Mouse (Mus musculus): ENCODE measurements around the gene Slc25a10. TPM values are rescaled to one million over a fixed set of nuclear protein-coding genes. Genes with fewer than 3 reads are reported as not detected.

The Slc25a10 gene
- polyA plus RNA-seq, 1 experiment, result 154 TPM

DNA sequence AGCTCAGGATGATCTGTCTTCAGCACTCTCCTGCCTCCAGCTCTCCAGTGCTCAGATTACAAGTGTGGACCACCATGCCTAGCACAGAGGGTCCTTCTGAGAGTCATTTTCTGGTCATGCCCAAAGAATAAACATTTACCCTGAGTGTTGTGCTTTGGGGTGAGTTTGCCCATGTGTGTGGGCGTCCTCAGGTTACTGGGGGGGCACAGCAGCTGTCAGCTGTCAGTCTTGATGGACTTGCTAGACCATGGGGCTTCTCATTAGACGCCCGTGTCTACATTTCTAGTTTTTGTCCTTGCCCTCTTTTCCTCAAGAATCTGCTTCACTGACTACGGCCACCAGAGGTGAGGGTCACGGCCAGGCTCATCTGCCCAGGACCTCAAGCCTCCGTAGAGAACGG, 44.5 kb upstream of the Slc25a10 start:
- Histone ChIP-seq H3K79me3 (ENCODE audit: low read depth) (no peaks in the 10 kb centered on the region), H3K27me3 (ENCODE audit: control insufficient read depth, insufficient read depth, insufficient read length) (peaks cover 4% of the 10 kb centered on the region), H3K79me2 (ENCODE audit: control insufficient read depth, insufficient read depth) (no peaks in the 10 kb centered on the region), H3K36me3 (ENCODE audit: control insufficient read depth, insufficient read depth) (no peaks in the 10 kb centered on the region), H3ac (ENCODE audit: control insufficient read depth, insufficient read length, low read depth) (no peak overlapping the region), H3K4me3 (ENCODE audit: insufficient read depth, poor library complexity, severe bottlenecking) (no peak overlapping the region)
- TF ChIP-seq CEBPB (IDR thresholded peaks at IDR 0.05; ENCODE audit: low read depth) (no peak), FOSL1 (IDR thresholded peaks at IDR 0.05; ENCODE audit: insufficient read depth, low read length, poor library complexity, severe bottlenecking) (no peak), MAX (IDR thresholded peaks at IDR 0.05) (no peak), CTCF (IDR thresholded peaks at IDR 0.05; ENCODE audit: control insufficient read depth, insufficient read depth, insufficient read length) (no peak), MYOG (IDR thresholded peaks at IDR 0.05; ENCODE audit: control insufficient read depth, extremely low read depth, insufficient read length) (no peak), MYOD1 (IDR thresholded peaks at IDR 0.05; ENCODE audit: control insufficient read depth, insufficient read length, low read depth) (no peak), USF1 (IDR thresholded peaks at IDR 0.05; ENCODE audit: low read depth) (no peak)

GRCm38 (mm10) chr11:120452246-120452645, 39.4 kb upstream of the Slc25a10 start:
- Histone ChIP-seq H3K79me3 (ENCODE audit: low read depth) (no peaks in the 10 kb centered on the region), H3ac (ENCODE audit: control insufficient read depth, insufficient read length, low read depth) (no peak overlapping the region), H3K36me3 (ENCODE audit: control insufficient read depth, insufficient read depth) (no peaks in the 10 kb centered on the region), H3K27me3 (ENCODE audit: control insufficient read depth, insufficient read depth, insufficient read length) (peaks cover 4% of the 10 kb centered on the region), H3K79me2 (ENCODE audit: control insufficient read depth, insufficient read depth) (peaks cover 12% of the 10 kb centered on the region), H3K4me3 (ENCODE audit: insufficient read depth, poor library complexity, severe bottlenecking) (no peak overlapping the region)
- TF ChIP-seq CTCF (IDR thresholded peaks at IDR 0.05; ENCODE audit: control insufficient read depth, insufficient read depth, insufficient read length) (no peak), FOSL1 (IDR thresholded peaks at IDR 0.05; ENCODE audit: insufficient read depth, low read length, poor library complexity, severe bottlenecking) (no peak), MYOD1 (IDR thresholded peaks at IDR 0.05; ENCODE audit: control insufficient read depth, insufficient read length, low read depth) (no peak), CEBPB (IDR thresholded peaks at IDR 0.05; ENCODE audit: low read depth) (no peak), MAX (IDR thresholded peaks at IDR 0.05) (no peak), MYOG (IDR thresholded peaks at IDR 0.05; ENCODE audit: control insufficient read depth, extremely low read depth, insufficient read length) (no peak), USF1 (IDR thresholded peaks at IDR 0.05; ENCODE audit: low read depth) (no peak)

GRCm38 (mm10) chr11:120453306-120453705, 38.3 kb upstream of the Slc25a10 start, which contains the start of gene Pde6g:
TSS of gene Pde6g (minus strand) at chr11:120453500.
- Histone ChIP-seq H3K36me3 (ENCODE audit: control insufficient read depth, insufficient read depth) (no peaks in the 10 kb centered on the region), H3K4me3 (ENCODE audit: insufficient read depth, poor library complexity, severe bottlenecking) (no peak within 1 kb of the TSS), H3K27me3 (ENCODE audit: control insufficient read depth, insufficient read depth, insufficient read length) (peaks cover 4% of the 10 kb centered on the region), H3ac (ENCODE audit: control insufficient read depth, insufficient read length, low read depth) (no peak within 1 kb of the TSS), H3K79me3 (ENCODE audit: low read depth) (peaks cover 2% of the 10 kb centered on the region), H3K79me2 (ENCODE audit: control insufficient read depth, insufficient read depth) (peaks cover 23% of the 10 kb centered on the region)
- TF ChIP-seq USF1 (IDR thresholded peaks at IDR 0.05; ENCODE audit: low read depth), result no peak
- no peak for TF ChIP-seq CTCF (IDR thresholded peaks at IDR 0.05; ENCODE audit: control insufficient read depth, insufficient read depth, insufficient read length)
- TF ChIP-seq MYOG (IDR thresholded peaks at IDR 0.05; ENCODE audit: control insufficient read depth, extremely low read depth, insufficient read length), result no peak
- TF ChIP-seq MAX (IDR thresholded peaks at IDR 0.05), result no peak
- no peak for TF ChIP-seq CEBPB (IDR thresholded peaks at IDR 0.05; ENCODE audit: low read depth)
- no peak for TF ChIP-seq MYOD1 (IDR thresholded peaks at IDR 0.05; ENCODE audit: control insufficient read depth, insufficient read length, low read depth)
- no peak for TF ChIP-seq FOSL1 (IDR thresholded peaks at IDR 0.05; ENCODE audit: insufficient read depth, low read length, poor library complexity, severe bottlenecking)

GRCm38 (mm10) chr11:120454965-120455364, 36.7 kb upstream of the Slc25a10 start:
- Histone ChIP-seq H3K27me3 (ENCODE audit: control insufficient read depth, insufficient read depth, insufficient read length) (peaks cover 4% of the 10 kb centered on the region), H3ac (ENCODE audit: control insufficient read depth, insufficient read length, low read depth) (no peak overlapping the region), H3K4me3 (ENCODE audit: insufficient read depth, poor library complexity, severe bottlenecking) (peak overlapping the region; percentile 12), H3K79me3 (ENCODE audit: low read depth) (peaks cover 18% of the 10 kb centered on the region), H3K36me3 (ENCODE audit: control insufficient read depth, insufficient read depth) (peaks cover 9% of the 10 kb centered on the region), H3K79me2 (ENCODE audit: control insufficient read depth, insufficient read depth) (peaks cover 39% of the 10 kb centered on the region)
- TF ChIP-seq MAX (IDR thresholded peaks at IDR 0.05) (no peak), MYOG (IDR thresholded peaks at IDR 0.05; ENCODE audit: control insufficient read depth, extremely low read depth, insufficient read length) (no peak), MYOD1 (IDR thresholded peaks at IDR 0.05; ENCODE audit: control insufficient read depth, insufficient read length, low read depth) (no peak), CTCF (IDR thresholded peaks at IDR 0.05; ENCODE audit: control insufficient read depth, insufficient read depth, insufficient read length) (no peak), CEBPB (IDR thresholded peaks at IDR 0.05; ENCODE audit: low read depth) (no peak), USF1 (IDR thresholded peaks at IDR 0.05; ENCODE audit: low read depth) (no peak)

DNA sequence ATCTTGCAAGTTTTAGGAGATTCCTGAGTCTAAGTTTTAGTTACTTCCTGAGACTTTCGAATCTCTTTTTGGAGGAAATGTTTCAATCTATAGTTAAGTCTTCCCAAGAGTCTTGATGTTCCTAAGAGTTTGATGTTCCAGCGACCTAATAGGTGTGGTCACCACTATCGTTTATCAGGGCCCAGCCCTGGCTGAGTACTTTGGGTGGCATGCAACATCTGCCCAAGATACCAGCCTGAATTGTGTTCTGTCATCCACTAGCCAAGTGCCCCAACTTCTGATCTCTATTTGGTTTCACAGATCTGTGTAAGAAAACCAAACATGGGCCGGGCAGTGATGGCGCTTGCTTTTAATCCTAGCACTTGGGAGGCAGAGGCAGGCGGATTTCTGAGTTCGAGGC, 36.2 kb upstream of the Slc25a10 start:
- peaks cover 44% of the 10 kb centered on the region for H3K79me2 ChIP-seq (ENCODE audit: control insufficient read depth, insufficient read depth)
- TF ChIP-seq MYOD1 (IDR thresholded peaks at IDR 0.05; ENCODE audit: control insufficient read depth, insufficient read length, low read depth) (no peak), CEBPB (IDR thresholded peaks at IDR 0.05; ENCODE audit: low read depth) (no peak), CTCF (IDR thresholded peaks at IDR 0.05; ENCODE audit: control insufficient read depth, insufficient read depth, insufficient read length) (no peak), USF1 (IDR thresholded peaks at IDR 0.05; ENCODE audit: low read depth) (no peak), FOSL1 (IDR thresholded peaks at IDR 0.05; ENCODE audit: insufficient read depth, low read length, poor library complexity, severe bottlenecking) (no peak), MYOG (IDR thresholded peaks at IDR 0.05; ENCODE audit: control insufficient read depth, extremely low read depth, insufficient read length) (no peak), MAX (IDR thresholded peaks at IDR 0.05) (no peak)
- peaks cover 4% of the 10 kb centered on the region for H3K27me3 ChIP-seq (ENCODE audit: control insufficient read depth, insufficient read depth, insufficient read length)
- H3K4me3 ChIP-seq (ENCODE audit: insufficient read depth, poor library complexity, severe bottlenecking), result peak overlapping the region; percentile 12
- no peak overlapping the region for H3ac ChIP-seq (ENCODE audit: control insufficient read depth, insufficient read length, low read depth)
- H3K36me3 ChIP-seq (ENCODE audit: control insufficient read depth, insufficient read depth), result peaks cover 12% of the 10 kb centered on the region
- peaks cover 20% of the 10 kb centered on the region for H3K79me3 ChIP-seq (ENCODE audit: low read depth)

DNA sequence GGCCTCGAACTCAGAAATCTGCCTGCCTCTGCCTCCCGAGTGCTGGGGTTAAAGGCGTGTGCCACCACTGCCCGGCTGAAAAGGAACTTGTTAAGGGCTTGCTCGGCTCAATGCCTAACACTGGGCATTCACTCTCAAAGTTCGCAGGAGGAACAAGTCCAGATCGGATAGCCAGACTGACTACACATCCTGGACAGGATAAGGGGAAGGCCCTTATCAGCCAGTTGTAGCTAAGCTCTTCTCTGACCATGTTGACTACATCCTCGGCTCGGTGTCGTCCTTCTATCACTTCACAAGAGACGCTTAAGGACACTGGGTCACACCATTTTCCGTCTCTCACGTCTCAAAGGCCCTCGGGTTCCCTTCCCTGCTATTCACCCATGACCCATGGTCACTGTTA, 34.3 kb upstream of the Slc25a10 start:
- H3K4me3 ChIP-seq (ENCODE audit: insufficient read depth, poor library complexity, severe bottlenecking), result peak overlapping the region; percentile 94
- peaks cover 51% of the 10 kb centered on the region for H3K79me2 ChIP-seq (ENCODE audit: control insufficient read depth, insufficient read depth)
- TF ChIP-seq MYOD1 (IDR thresholded peaks at IDR 0.05; ENCODE audit: control insufficient read depth, insufficient read length, low read depth) (no peak), USF1 (IDR thresholded peaks at IDR 0.05; ENCODE audit: low read depth) (no peak), CTCF (IDR thresholded peaks at IDR 0.05; ENCODE audit: control insufficient read depth, insufficient read depth, insufficient read length) (no peak), MYOG (IDR thresholded peaks at IDR 0.05; ENCODE audit: control insufficient read depth, extremely low read depth, insufficient read length) (no peak), FOSL1 (IDR thresholded peaks at IDR 0.05; ENCODE audit: insufficient read depth, low read length, poor library complexity, severe bottlenecking) (no peak), CEBPB (IDR thresholded peaks at IDR 0.05; ENCODE audit: low read depth) (no peak), MAX (IDR thresholded peaks at IDR 0.05) (no peak)
- peak overlapping the region; percentile 88 for H3ac ChIP-seq (ENCODE audit: control insufficient read depth, insufficient read length, low read depth)
- peaks cover 25% of the 10 kb centered on the region for H3K79me3 ChIP-seq (ENCODE audit: low read depth)
- H3K36me3 ChIP-seq (ENCODE audit: control insufficient read depth, insufficient read depth), result peaks cover 30% of the 10 kb centered on the region
- H3K27me3 ChIP-seq (ENCODE audit: control insufficient read depth, insufficient read depth, insufficient read length), result no peaks in the 10 kb centered on the region
